Mouse (Mus musculus) layer of hippocampus, adult 2 months (tissue): Measurements from ENCODE around the gene Txndc11. TPM values are rescaled to one million over a fixed set of nuclear protein-coding genes. Genes with fewer than 3 reads are reported as not detected.
A peak's percentile ranks its signal among the peaks of the same experiment; 100 is the strongest.
"Not testable (repeated sequence)": the region's sequence is repeated elsewhere in the genome, so short reads cannot be mapped to it uniquely, and the experiment has no call there.

Experiments
- DNase-seq, 2 experiments: peaks; one replicate each; pipeline ENCODE4 v3.0.0; 2022; ENCODE audit warnings: low spot score in 2 of 2
- H3K27ac ChIP-seq: fragments of 200-600 bp; 2 replicates; pipeline ENCODE4 v1.8.1; 2022
- H3K4me3 ChIP-seq: fragments of 200-600 bp; 2 replicates; pipeline ENCODE4 v1.8.1; 2022; ENCODE audit warnings: mild to moderate bottlenecking
- CTCF ChIP-seq: fragments of 200-600 bp; conservative IDR thresholded peaks from 2 replicates; pipeline ENCODE4 v1.8.1; 2022; ENCODE audit warnings: antibody characterized with exemption, mild to moderate bottlenecking, moderate library complexity
- long read RNA-seq, 2 experiments: library from polyadenylated mRNA; stranded (forward); transcript quantifications; one replicate each; pipeline ENCODE4 v2.0.0; 2021; ENCODE audit warnings: borderline mapping rate in 2 of 2
- total RNA-seq, 2 experiments: library from RNA; stranded (reverse); gene quantifications; 2 replicates each; pipeline ENCODE4 v1.2.3; 2021

The Txndc11 gene
- 10 to 100 TPM; 30.5 to 31.5 TPM for total RNA-seq
- long read RNA-seq, experiment 1, full-length matches to known transcripts = 12 of 77 reads
- long read RNA-seq, experiment 1, partial matches to known transcripts = 2 of 77 reads
- long read RNA-seq, experiment 1, other reads (novel, unspliced or antisense) = 63 of 77 reads
- long read RNA-seq, experiment 2, full-length matches to known transcripts = 24 of 112 reads
- long read RNA-seq, experiment 2, partial matches to known transcripts = 2 of 112 reads
- long read RNA-seq, experiment 2, other reads (novel, unspliced or antisense) = 86 of 112 reads

- peak; percentile 41; the same call in 1 of the 2 replicates for TF ChIP-seq CTCF
- H3K4me3 ChIP-seq = peak within 1 kb of the TSS; percentile 99
Measured at GRCm38 (mm10) chr16:11134348-11135344, at the start of gene Txndc11. Txndc11 (minus strand) TSS chr16:11134650.

GRCm38 (mm10) chr16:11177404-11177803 lies 43.0 kb upstream of the Txndc11 start:
- DNase-seq = no peak
- Histone ChIP-seq H3K27ac (no peak overlapping the region), H3K4me3 (no peak overlapping the region)
- TF ChIP-seq CTCF = no peak

More at GRCm38 (mm10) chr16:11134348-11135344, at the start of gene Txndc11:
- DNase-seq = peak; percentile 99 to 100
- peak within 1 kb of the TSS; percentile 94 for H3K27ac ChIP-seq

- TF ChIP-seq CTCF = no peak
- peak overlapping the region; percentile 94 for H3K27ac ChIP-seq
- H3K4me3 ChIP-seq = peak overlapping the region; percentile 99
- no peak for DNase-seq
Measured at GRCm38 (mm10) chr16:11176884-11177244, 42.4 kb upstream of the Txndc11 start.

GRCm38 (mm10) chr16:11176208-11176883 lies 41.9 kb upstream of the Txndc11 start, which contains the start of gene Zc3h7a:
Zc3h7a (minus strand) TSS chr16:11176393.
- DNase-seq = peak; percentile 90 to 92
- Histone ChIP-seq H3K27ac (peak within 1 kb of the TSS; percentile 94), H3K4me3 (peak within 1 kb of the TSS; percentile 99)
- TF ChIP-seq CTCF = peak; percentile 96

- peak in 1 of 2 experiments; percentile 37 for DNase-seq
- peak overlapping the region; percentile 94 for H3K27ac ChIP-seq
- TF ChIP-seq CTCF = no peak
- H3K4me3 ChIP-seq = peak overlapping the region; percentile 99
Measured at GRCm38 (mm10) chr16:11175489-11176207, 41.2 kb upstream of the Txndc11 start.

GRCm38 (mm10) chr16:11175100-11175488 lies 40.6 kb upstream of the Txndc11 start:
- no peak for TF ChIP-seq CTCF
- Histone ChIP-seq H3K27ac (peak overlapping the region; percentile 94), H3K4me3 (peak overlapping the region; percentile 99)
- no peak for DNase-seq

GRCm38 (mm10) chr16:11174671-11175081 lies 40.2 kb upstream of the Txndc11 start:
- peak; percentile 18 to 38 for DNase-seq
- peak; percentile 82 for TF ChIP-seq CTCF
- H3K4me3 ChIP-seq = peak overlapping the region; percentile 99
- peak overlapping the region; percentile 94; the same call in 1 of the 2 replicates for H3K27ac ChIP-seq

GRCm38 (mm10) chr16:11171679-11172078 lies 37.2 kb upstream of the Txndc11 start:
- no peak for DNase-seq
- Histone ChIP-seq H3K27ac (no peak overlapping the region), H3K4me3 (no peak overlapping the region)
- TF ChIP-seq CTCF = no peak

- H3K27ac ChIP-seq = peak overlapping the region; percentile 86
- H3K4me3 ChIP-seq = no peak overlapping the region
- peak; percentile 38 to 61 for DNase-seq
- TF ChIP-seq CTCF = no peak
Measured at GRCm38 (mm10) chr16:11166431-11166830, 32.0 kb upstream of the Txndc11 start.

- TF ChIP-seq CTCF = no peak
Measured at GRCm38 (mm10) chr16:11164695-11165255, 30.3 kb upstream of the Txndc11 start.

GRCm38 (mm10) chr16:11157721-11158120 lies 23.3 kb upstream of the Txndc11 start:
- not testable (repeated sequence) for DNase-seq, H3K4me3 ChIP-seq, H3K27ac ChIP-seq

More at GRCm38 (mm10) chr16:11164695-11165255, 30.3 kb upstream of the Txndc11 start:
- DNase-seq = no peak
- peak overlapping the region; percentile 46 for H3K27ac ChIP-seq
- no peak overlapping the region for H3K4me3 ChIP-seq

GRCm38 (mm10) chr16:11154500-11154899 lies 20.1 kb upstream of the Txndc11 start:
- TF ChIP-seq CTCF = peak; percentile 57
- no peak overlapping the region for H3K27ac ChIP-seq
- no peak for DNase-seq
- no peak overlapping the region for H3K4me3 ChIP-seq

GRCm38 (mm10) chr16:11143706-11144483 lies 9.4 kb upstream of the Txndc11 start:
- not testable (repeated sequence) for H3K4me3 ChIP-seq, H3K27ac ChIP-seq
- peak; percentile 99 to 100 for DNase-seq
